Mouse (Mus musculus) G1E-ER4 (cell line): ENCODE measurements around the gene Optn. TPM values are rescaled to one million over a fixed set of nuclear protein-coding genes. Genes with fewer than 3 reads are reported as not detected.

Experiments used
- GATA1 ChIP-seq: IDR thresholded peaks from one replicate; pipeline ENCODE4 v1.8.0; 2012; ENCODE audit warnings: low read length, inconsistent platforms
- polyA plus RNA-seq: library from polyadenylated mRNA; stranded (reverse); fragments of >175 nt; gene quantifications from 2 replicates; pipeline ENCODE4 v1.2.3, GENCODE M21; 2012

Gene Optn
- 41.3 and 49.0 TPM in 2 replicates for polyA plus RNA-seq

- TF ChIP-seq GATA1 = no peak
These were observed at the start of gene Optn for GRCm38 (mm10) chr2:5063299-5064205. Optn (minus strand) TSS chr2:5064051.

- TF ChIP-seq GATA1 = no peak
These were observed 49.0 kb upstream of the Optn start for GRCm38 (mm10) chr2:5112785-5113291.

DNA sequence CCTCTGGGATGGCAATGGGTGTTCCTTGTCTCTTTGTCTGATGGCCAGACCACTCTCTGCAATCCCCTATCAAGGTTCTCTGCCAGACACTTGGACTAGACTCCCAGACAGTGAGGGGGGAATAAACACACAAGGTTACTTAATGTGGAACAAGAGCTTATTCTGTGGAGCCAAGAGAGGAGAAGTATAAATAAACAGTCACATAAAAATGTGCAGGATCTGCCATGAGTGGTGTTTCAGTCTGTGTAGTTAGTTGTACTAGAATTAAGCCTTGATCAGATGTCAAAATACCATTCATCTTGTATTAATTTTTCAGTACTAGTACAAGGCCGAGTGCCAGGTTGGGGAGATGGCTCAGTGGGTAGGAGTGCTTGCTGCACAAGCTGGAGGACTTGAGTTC lies 39.0 kb upstream of the Optn start:
- no peak for TF ChIP-seq GATA1

DNA sequence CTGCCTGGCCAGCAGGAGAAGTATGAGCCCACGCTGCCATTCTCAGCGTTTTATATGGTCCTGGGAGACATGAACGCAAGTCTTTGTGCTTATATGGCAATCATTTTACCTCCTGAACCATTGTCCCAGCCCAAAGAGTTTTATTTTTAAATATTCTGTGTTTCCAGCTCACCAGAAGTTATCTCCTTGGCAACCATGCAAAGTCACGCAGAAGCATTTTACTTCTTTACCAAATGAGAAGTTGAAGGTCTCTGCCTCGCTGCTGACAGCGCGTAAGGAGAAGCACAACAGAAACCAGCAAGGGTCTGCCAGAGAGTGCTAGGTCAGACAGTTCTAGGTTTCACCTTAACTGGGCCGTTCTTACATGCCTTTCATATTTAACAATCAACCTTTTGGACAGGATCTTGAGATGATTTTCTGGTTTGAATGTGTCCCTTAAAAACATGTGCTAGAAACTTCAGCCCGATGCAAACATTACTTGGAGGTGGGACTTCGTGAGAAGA lies 37.9 kb upstream of the Optn start:
- no peak for TF ChIP-seq GATA1

GRCm38 (mm10) chr2:5099176-5099575 lies 35.3 kb upstream of the Optn start:
- no peak for TF ChIP-seq GATA1

- no peak for TF ChIP-seq GATA1
These were observed 34.1 kb upstream of the Optn start for GRCm38 (mm10) chr2:5097786-5098445.

GRCm38 (mm10) chr2:5095316-5095715 lies 31.5 kb upstream of the Optn start:
- no peak for TF ChIP-seq GATA1

- no peak for TF ChIP-seq GATA1
These were observed 31.0 kb upstream of the Optn start for GRCm38 (mm10) chr2:5094876-5095275.

GRCm38 (mm10) chr2:5087667-5088066 lies 23.8 kb upstream of the Optn start:
- TF ChIP-seq GATA1 = no peak

GRCm38 (mm10) chr2:5083739-5084138 lies 19.9 kb upstream of the Optn start:
- no peak for TF ChIP-seq GATA1

DNA sequence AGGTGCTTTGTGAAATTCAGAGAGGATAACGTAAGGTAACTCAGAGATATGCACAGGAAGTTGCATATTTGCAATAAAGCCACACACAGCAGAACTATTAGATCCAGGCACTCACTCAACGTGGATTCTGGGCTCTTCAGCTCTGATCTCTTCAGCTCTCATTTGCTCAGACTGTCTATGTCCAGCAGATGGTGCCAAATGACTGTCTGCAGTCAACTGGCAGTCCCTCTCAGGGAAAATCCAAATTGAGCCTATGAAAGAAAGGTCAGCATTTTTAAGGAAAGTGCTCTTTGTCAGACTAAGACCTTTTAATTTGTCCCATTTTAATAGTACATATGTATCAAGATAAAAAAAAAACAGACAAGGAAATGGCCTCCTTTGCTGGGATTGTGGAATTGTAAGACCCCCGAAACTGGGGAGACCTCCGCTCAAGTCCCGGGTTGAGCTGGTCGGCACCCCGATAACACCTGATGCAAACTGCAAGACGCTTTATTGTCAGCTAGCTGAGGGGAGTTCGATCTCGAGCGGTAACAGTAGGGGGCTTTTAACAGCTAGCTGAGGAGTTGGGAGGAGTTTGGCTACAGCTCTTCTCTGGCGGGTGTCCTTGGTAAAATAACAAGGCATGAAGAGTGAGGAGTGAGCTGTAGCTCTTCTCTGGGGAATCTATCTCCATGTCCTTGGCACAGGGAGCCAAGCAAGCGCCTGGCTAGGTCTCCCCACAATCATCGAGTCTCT lies 16.4 kb upstream of the Optn start:
- no peak for TF ChIP-seq GATA1

DNA sequence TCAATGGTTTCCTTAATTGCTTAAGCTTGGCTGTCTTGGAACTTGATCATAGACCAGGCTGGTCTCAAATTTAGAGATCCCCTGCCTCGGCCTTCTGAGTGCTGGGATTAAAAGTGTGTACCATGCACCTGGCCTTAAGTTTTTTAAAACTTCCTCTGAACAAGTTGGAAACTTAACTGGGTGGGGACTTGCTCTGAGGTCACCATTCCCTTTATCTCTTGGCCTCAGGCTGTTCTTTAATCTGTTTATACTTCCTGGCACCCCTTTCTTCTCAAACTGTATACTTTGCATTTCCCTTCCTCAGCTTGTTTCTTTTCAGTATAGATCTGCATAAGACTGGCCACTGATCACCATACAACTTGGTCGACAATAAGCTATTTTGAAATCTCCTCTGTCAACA lies 14.1 kb upstream of the Optn start:
- peak; percentile 6 for TF ChIP-seq GATA1

- TF ChIP-seq GATA1 = no peak
These were observed 13.6 kb upstream of the Optn start for GRCm38 (mm10) chr2:5077490-5077889.

GRCm38 (mm10) chr2:5075856-5076255 lies 12.0 kb upstream of the Optn start:
- no peak for TF ChIP-seq GATA1

DNA sequence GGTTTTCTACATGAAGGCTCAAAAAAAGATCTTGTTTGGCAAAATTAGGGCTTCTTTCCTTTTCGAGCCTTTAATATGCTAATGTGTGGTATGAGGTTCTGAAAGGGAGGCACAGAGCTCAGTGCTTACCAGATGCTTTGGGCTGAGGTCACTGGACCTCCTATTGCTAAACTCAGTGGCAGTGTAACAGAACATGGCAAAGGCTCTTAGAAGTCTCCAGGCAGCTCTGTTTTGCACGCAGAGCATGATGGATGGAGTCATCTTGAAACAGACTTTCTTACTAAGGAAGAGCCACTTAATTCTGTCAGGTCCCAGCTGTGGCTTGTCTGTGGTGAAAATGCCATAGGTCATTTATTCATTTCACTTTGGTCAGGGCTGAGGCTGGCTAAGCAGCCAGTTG lies 11.6 kb upstream of the Optn start:
- TF ChIP-seq GATA1 = no peak

- no peak for TF ChIP-seq GATA1
These were observed 9.9 kb upstream of the Optn start for GRCm38 (mm10) chr2:5073785-5074184.

DNA sequence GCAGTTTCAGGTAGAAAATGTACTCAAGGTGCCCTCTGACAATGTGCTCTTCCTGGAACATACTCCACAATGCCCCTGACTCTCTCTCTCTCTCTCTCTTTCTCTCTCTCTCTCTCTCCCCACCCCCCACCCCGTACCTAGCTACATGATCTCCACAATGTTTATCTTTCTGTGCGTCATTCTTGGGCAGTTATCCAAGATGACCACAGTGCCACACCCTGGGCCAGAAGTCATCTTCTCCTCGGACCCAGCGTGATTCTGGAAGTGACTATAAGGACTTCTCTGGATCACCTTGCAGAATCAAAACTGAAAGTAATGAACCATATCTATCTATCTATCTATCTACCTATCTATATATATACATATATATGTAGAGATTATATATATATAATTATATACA lies 4.1 kb upstream of the Optn start:
- TF ChIP-seq GATA1 = no peak
